Mouse (Mus musculus) cortical plate, adult 2 months (tissue): Measurements from ENCODE around the gene Rpl36-ps4.

ENCODE experiments used
- CTCF ChIP-seq: fragments of 200-500 bp; IDR thresholded peaks from 2 replicates; pipeline ENCODE4 v1.5.1; 2011; ENCODE audit warnings: mild to moderate bottlenecking, control low read depth, low read length; ENCODE audit not compliant: insufficient read depth; ENCODE audit errors: extremely low read depth
- POLR2A ChIP-seq: fragments of 200-500 bp; IDR thresholded peaks from 2 replicates; pipeline ENCODE4 v1.6.1; 2011; ENCODE audit warnings: mild to moderate bottlenecking, low read length, control low read depth; ENCODE audit not compliant: insufficient read depth; ENCODE audit errors: extremely low read depth

DNA sequence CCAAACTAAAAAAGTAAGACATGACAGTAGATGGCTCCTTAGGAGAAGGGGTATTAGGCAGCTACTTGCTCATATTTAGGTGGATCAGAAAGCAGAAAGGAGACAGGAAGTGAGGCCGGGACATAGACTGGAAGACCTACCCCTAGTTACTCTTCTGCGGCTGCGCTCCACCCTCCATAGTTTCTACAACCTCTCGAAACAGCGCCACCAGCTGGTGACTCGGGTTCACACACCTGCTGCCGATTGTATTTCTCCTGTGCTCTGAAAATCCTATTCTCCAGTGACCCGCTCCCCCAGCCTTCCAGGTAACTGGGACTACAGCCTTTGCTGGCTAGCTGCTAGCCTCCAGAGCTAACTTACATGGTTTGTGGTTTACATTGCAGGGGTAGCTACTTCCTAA is 37.5 kb downstream of the Rpl36-ps4 start:
- TF ChIP-seq POLR2A (no peak), CTCF (no peak)
